Mouse (Mus musculus) hindbrain, embryonic 11.5 days (tissue): Measurements from ENCODE around the gene Frmd5. TPM values are rescaled to one million over a fixed set of nuclear protein-coding genes. Genes with fewer than 3 reads are reported as not detected.

Experiments used
- ATAC-seq: fragments of 200-750 bp; cut with Nextera tagmentation; 2 replicates; pipeline ENCODE4 v1.8.0; 2017; ENCODE audit warnings: mild to moderate bottlenecking, moderate TSS enrichment, moderate library complexity; ENCODE audit not compliant: low FRiP score
- DNase-seq: peaks from one replicate; pipeline ENCODE4 v3.0.0-alpha.2; 2015; ENCODE audit warnings: low spot score
- H3K27ac ChIP-seq: fragments of 300-500 bp; sonication (generic); 2 replicates; pipeline ENCODE4 v1.5.1; 2014; ENCODE audit warnings: mild to moderate bottlenecking, low read depth, low read length
- H3K27me3 ChIP-seq: fragments of 300-500 bp; sonication (generic); 2 replicates; pipeline ENCODE4 v1.6.1; 2014; ENCODE audit warnings: mild to moderate bottlenecking, low read length, moderate library complexity, mixed read lengths; ENCODE audit not compliant: control insufficient read depth, insufficient read depth
- H3K36me3 ChIP-seq: fragments of 300-500 bp; sonication (generic); 2 replicates; pipeline ENCODE4 v1.6.1; 2014; ENCODE audit warnings: mild to moderate bottlenecking, low read length, moderate library complexity, mixed read lengths; ENCODE audit not compliant: control insufficient read depth, insufficient read depth
- H3K4me1 ChIP-seq: fragments of 300-500 bp; sonication (generic); replicated peaks from 2 replicates; pipeline ENCODE4 v1.6.1; 2014; ENCODE audit warnings: low read length, mixed read lengths; ENCODE audit not compliant: control insufficient read depth, insufficient read depth
- H3K4me2 ChIP-seq: fragments of 300-500 bp; sonication (generic); replicated peaks from 2 replicates; pipeline ENCODE4 v1.6.1; 2014; ENCODE audit warnings: mild to moderate bottlenecking, low read depth, low read length
- H3K4me3 ChIP-seq: fragments of 300-500 bp; sonication (generic); 2 replicates; pipeline ENCODE4 v1.5.1; 2014; ENCODE audit warnings: low read depth, low read length
- H3K9ac ChIP-seq: fragments of 300-500 bp; sonication (generic); 2 replicates; pipeline ENCODE4 v1.6.1; 2014; ENCODE audit warnings: low read depth, low read length
- H3K9me3 ChIP-seq: fragments of 300-500 bp; sonication (generic); 2 replicates; pipeline ENCODE4 v1.6.1; 2016; ENCODE audit warnings: low read length; ENCODE audit not compliant: control insufficient read depth
- WGBS: fragments of 180-500 bp; shearing (Covaris S2); extraction: QIAGEN DNeasy Blood & Tissue Kit; methylation state at CpG from one replicate; pipeline ENCODE4 v1.1.7; 2014; 5-methylcytosine and 5-hydroxymethylcytosine counted together
- polyA plus RNA-seq: library from polyadenylated mRNA; unstranded; fragments of >200 nt; fragmentation: Nextera tagmentation; extraction: Ambion mirVana; gene quantifications from 2 replicates; pipeline ENCODE4 v1.2.1, GENCODE M21; 2014

Gene Frmd5
- polyA plus RNA-seq, 1 experiment from 2014 or later, result 18.5 TPM

GRCm38 (mm10) chr2:121756336-121756735 is 50.6 kb downstream of the Frmd5 start:
- ATAC-seq, result no peak
- no peak for DNase-seq
- Histone ChIP-seq H3K4me2 (no peak overlapping the region), H3K4me3 (no peak overlapping the region), H3K9ac (no peak overlapping the region), H3K27ac (no peak overlapping the region), H3K27me3 (no peaks in the 10 kb centered on the region), H3K36me3 (no peaks in the 10 kb centered on the region), H3K4me1 (peaks cover 4% of the 10 kb centered on the region; the same call in 1 of the 2 replicates), H3K9me3 (no peaks in the 10 kb centered on the region)
- 100% methylated on average over 1 of the region's 1 CpGs for WGBS

- no peak; the same call in 1 of the 2 replicates for ATAC-seq
- H3K9ac ChIP-seq, result 0 out of 2 replicates have a peak overlapping the region, but pooled peaks have one; percentile 21
- H3K27ac ChIP-seq, result peak overlapping the region; percentile 7; the same call in 1 of the 2 replicates
- no peaks in the 10 kb centered on the region for H3K36me3 ChIP-seq
- H3K4me2 ChIP-seq, result no peak overlapping the region
- WGBS, result 18% methylated on average over 6 of the region's 6 CpGs
- H3K4me3 ChIP-seq, result no peak overlapping the region
- H3K27me3 ChIP-seq, result no peaks in the 10 kb centered on the region
- peak; percentile 11 for DNase-seq
- no peaks in the 10 kb centered on the region for H3K9me3 ChIP-seq
- H3K4me1 ChIP-seq, result peaks cover 4% of the 10 kb centered on the region; the same call in 1 of the 2 replicates
These were observed 51.8 kb downstream of the Frmd5 start for GRCm38 (mm10) chr2:121755056-121755455.

- no peaks in the 10 kb centered on the region for H3K27me3 ChIP-seq
- H3K9ac ChIP-seq, result no peak overlapping the region
- H3K27ac ChIP-seq, result no peak overlapping the region
- H3K4me3 ChIP-seq, result no peak overlapping the region
- DNase-seq (no peak), ATAC-seq (no peak)
- no peaks in the 10 kb centered on the region for H3K36me3 ChIP-seq
- peaks cover under 1% of the 10 kb centered on the region; the same call in 1 of the 2 replicates for H3K4me1 ChIP-seq
- H3K9me3 ChIP-seq, result no peaks in the 10 kb centered on the region
- H3K4me2 ChIP-seq, result no peak overlapping the region
- 93% methylated on average over 6 of the region's 6 CpGs for WGBS
These were observed 56.8 kb downstream of the Frmd5 start for GRCm38 (mm10) chr2:121750121-121750520.

GRCm38 (mm10) chr2:121741151-121741550 is 65.7 kb downstream of the Frmd5 start:
- H3K9me3 ChIP-seq, result no peaks in the 10 kb centered on the region
- no peak overlapping the region for H3K9ac ChIP-seq
- no peaks in the 10 kb centered on the region for H3K4me1 ChIP-seq
- no peak overlapping the region for H3K4me2 ChIP-seq
- WGBS, result 100% methylated on average over 2 of the region's 2 CpGs
- H3K4me3 ChIP-seq, result no peak overlapping the region
- no peak for DNase-seq
- H3K27ac ChIP-seq, result no peak overlapping the region
- H3K27me3 ChIP-seq, result no peaks in the 10 kb centered on the region
- H3K36me3 ChIP-seq, result no peaks in the 10 kb centered on the region
- no peak for ATAC-seq

- Histone ChIP-seq H3K36me3 (no peaks in the 10 kb centered on the region), H3K4me3 (no peak overlapping the region), H3K9me3 (no peaks in the 10 kb centered on the region), H3K27ac (no peak overlapping the region), H3K4me1 (no peaks in the 10 kb centered on the region), H3K27me3 (no peaks in the 10 kb centered on the region), H3K4me2 (no peak overlapping the region), H3K9ac (no peak overlapping the region)
- ATAC-seq, result no peak
- DNase-seq, result no peak
- WGBS, result 93% methylated on average over 4 of the region's 4 CpGs
These were observed 67.5 kb downstream of the Frmd5 start for GRCm38 (mm10) chr2:121739410-121739809.

GRCm38 (mm10) chr2:121733426-121733825 is 73.5 kb downstream of the Frmd5 start:
- H3K4me1 ChIP-seq, result no peaks in the 10 kb centered on the region
- WGBS, result 78% methylated on average over 7 of the region's 7 CpGs
- H3K4me3 ChIP-seq, result no peak overlapping the region
- no peak overlapping the region for H3K27ac ChIP-seq
- no peak for ATAC-seq
- H3K36me3 ChIP-seq, result no peaks in the 10 kb centered on the region
- no peak for DNase-seq
- no peaks in the 10 kb centered on the region for H3K9me3 ChIP-seq
- no peak overlapping the region for H3K9ac ChIP-seq
- no peaks in the 10 kb centered on the region for H3K27me3 ChIP-seq
- no peak overlapping the region for H3K4me2 ChIP-seq

GRCm38 (mm10) chr2:121730486-121730885 is 76.4 kb downstream of the Frmd5 start:
- Histone ChIP-seq H3K27me3 (no peaks in the 10 kb centered on the region), H3K4me1 (no peaks in the 10 kb centered on the region), H3K9me3 (no peaks in the 10 kb centered on the region), H3K4me3 (no peak overlapping the region), H3K27ac (no peak overlapping the region), H3K4me2 (no peak overlapping the region), H3K36me3 (no peaks in the 10 kb centered on the region), H3K9ac (no peak overlapping the region)
- WGBS, result 95% methylated on average over 11 of the region's 11 CpGs
- no peak for DNase-seq
- ATAC-seq, result no peak

GRCm38 (mm10) chr2:121728907-121729575 is 77.8 kb downstream of the Frmd5 start:
- DNase-seq (no peak), ATAC-seq (no peak)
- Histone ChIP-seq H3K9ac (no peak overlapping the region), H3K4me1 (no peaks in the 10 kb centered on the region), H3K9me3 (no peaks in the 10 kb centered on the region), H3K4me3 (no peak overlapping the region), H3K36me3 (no peaks in the 10 kb centered on the region), H3K27ac (no peak overlapping the region), H3K27me3 (no peaks in the 10 kb centered on the region), H3K4me2 (no peak overlapping the region)
- WGBS, result 78% methylated on average over 9 of the region's 9 CpGs

- no peak overlapping the region for H3K27ac ChIP-seq
- H3K27me3 ChIP-seq, result no peaks in the 10 kb centered on the region
- H3K4me2 ChIP-seq, result no peak overlapping the region
- no peak overlapping the region for H3K9ac ChIP-seq
- ATAC-seq (no peak), DNase-seq (no peak)
- H3K4me1 ChIP-seq, result no peaks in the 10 kb centered on the region
- no peak overlapping the region for H3K4me3 ChIP-seq
- no peaks in the 10 kb centered on the region for H3K36me3 ChIP-seq
- WGBS, result 85% methylated on average over 4 of the region's 4 CpGs
- H3K9me3 ChIP-seq, result no peaks in the 10 kb centered on the region
These were observed 82.0 kb downstream of the Frmd5 start for GRCm38 (mm10) chr2:121724866-121725265.
